Mouse (Mus musculus): Measurements from ENCODE around the gene Nav1. TPM values are rescaled to one million over a fixed set of nuclear protein-coding genes. Genes with fewer than 3 reads are reported as not detected.

Gene Nav1
- total RNA-seq, 2 experiments from 2014 or later: 25.9 to 34.5 TPM

DNA sequence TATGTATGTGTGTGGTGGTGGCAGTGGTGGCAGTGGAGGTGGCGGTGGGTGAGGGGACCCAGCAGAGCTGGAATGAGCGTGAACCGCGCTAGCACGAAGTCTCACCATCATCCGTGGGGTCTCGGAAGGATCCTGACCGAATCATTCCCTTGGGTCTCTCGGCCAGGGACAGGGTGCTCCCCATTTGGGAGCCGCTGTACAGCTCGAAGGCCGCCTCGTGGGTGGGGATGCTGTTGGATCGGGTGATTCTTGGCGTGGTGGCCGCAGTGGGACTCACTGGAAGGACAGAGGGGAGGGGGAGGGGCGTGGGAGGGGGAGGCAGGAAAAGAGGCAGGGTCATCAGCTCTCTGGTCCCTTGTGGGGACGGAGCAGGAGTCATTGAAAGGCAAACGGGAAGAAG, 141.4 kb downstream of the Nav1 start:
- DNase-seq: no peak
- intact Hi-C loops (cut with DNase I): no loop called here

DNA sequence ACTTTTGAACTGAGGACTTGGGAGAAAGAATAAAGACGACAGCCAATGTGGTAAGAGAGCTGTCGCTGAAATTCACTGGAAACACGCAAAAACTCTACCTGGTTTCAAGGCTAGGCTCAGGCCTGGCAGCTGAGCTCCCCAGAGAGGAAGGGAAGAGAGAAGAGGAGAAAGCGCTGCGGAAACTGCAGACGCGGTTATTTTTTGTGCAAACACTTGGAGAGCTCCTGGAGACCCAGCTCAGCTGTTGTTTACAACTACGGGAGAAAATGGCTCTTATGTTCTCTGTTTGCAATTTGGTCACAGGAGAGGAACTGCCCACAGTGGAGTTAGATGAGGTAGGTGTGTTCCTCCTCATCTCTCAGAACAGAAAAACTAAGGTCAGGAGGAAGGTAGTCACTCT, 144.4 kb downstream of the Nav1 start:
- DNase-seq: no peak
- intact Hi-C loops (cut with DNase I): loop anchor here (1.0 to 2.0 kb wide), 2 partner anchors 78 to 206 kb away; no protein-coding TSS in a partner anchor

DNA sequence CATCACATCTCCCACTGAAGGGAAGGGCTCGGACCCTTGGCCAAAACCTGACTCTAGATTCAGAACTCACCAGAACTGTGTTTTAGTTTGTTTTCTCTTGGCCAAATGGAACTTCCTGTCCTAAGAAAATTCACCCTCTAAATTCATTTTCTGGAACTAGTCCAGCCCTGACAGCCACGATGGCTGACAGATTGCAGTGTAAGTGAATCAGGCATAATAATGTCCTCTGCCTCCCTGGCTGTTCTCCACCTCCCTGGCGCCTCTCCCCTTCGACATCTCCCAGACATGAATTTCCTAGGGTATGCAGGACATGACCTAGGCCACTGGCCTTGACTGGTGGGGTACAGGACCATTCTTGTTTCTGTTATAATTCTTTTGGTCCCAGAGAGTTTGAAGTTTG, 144.8 kb downstream of the Nav1 start:
- intact Hi-C loops (cut with DNase I): loop anchor here (1.0 to 2.0 kb wide), 2 partner anchors 78 to 206 kb away; no protein-coding TSS in a partner anchor
- peak; percentile 43 to 48 for DNase-seq

DNA sequence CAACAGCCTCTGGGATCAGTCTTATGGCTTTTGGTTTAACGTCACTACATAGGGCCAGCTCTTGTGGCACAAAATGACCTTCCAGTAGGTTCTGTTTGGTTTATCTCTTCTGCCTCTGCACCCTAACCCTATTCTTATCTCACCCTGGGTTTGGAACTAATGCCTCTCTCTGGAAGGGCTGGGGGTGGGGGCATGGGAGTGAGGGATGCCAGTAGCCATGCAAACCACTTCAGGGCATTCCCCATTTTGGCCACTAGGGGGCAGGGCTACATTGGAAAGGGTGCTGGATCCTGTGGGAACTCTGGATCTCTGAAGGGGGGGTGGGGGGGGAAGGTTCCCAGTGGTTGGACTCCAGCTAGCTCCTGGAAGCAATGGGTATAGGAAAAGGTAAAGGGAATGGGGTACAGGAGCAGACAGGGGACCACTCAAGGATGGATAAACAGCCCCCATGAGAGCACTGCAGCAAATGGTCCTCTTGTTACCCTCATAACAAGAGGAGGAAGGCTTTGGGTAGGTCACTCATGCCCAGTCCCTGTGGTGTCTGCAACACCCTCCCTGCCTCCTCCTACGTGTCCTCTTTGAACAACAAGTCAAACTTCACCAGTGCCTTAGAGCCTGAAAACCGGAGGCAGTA, 145.9 kb downstream of the Nav1 start:
- DNase-seq: peak; percentile 78 to 88
- intact Hi-C loops (cut with DNase I): loop anchor here (1.0 kb wide), 1 partner anchor 238 kb away; no protein-coding TSS in a partner anchor

DNA sequence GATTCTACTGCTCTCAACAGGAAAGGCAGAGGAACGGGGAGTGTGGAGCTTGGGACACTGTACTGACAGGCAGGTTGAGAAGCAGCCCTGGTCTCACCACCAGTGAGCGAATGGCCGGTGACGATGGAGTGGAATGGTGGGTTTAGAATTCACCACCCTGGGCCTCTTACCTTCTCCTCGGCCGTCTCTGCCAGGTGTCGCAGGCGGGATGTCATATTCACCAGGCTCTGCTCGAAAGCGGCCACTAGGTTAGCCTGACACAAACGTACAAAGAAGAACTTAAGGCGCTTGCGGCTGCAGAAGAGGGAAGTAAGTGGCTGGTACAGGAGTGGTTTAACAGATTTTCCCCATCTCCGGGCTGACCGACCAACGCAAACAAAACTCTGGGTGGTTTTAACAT, 146.6 kb downstream of the Nav1 start:
- no peak for DNase-seq
- intact Hi-C loops (cut with DNase I): no loop called here

DNA sequence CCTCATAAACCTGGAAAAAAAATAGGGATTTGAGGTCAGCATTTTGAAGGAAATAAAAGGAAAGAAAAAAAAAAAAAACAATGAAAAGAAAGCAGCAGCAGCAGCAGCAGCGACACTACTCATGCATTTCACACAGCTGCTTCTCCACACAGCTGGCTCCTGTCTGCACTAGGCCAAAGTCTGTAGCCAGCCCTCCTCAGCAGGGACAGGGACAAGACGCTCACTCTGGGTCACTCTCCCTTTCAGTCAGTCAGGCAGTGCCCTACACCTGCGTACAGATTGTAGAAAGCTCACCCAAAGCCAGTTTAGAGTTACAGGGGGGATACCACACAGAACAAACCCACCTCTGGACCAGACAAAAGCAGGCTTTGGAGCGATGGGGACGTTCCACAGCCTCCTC, 149.2 kb downstream of the Nav1 start:
- peak in 1 of 2 experiments; percentile 26 for DNase-seq
- intact Hi-C loops (cut with DNase I): no loop called here

DNA sequence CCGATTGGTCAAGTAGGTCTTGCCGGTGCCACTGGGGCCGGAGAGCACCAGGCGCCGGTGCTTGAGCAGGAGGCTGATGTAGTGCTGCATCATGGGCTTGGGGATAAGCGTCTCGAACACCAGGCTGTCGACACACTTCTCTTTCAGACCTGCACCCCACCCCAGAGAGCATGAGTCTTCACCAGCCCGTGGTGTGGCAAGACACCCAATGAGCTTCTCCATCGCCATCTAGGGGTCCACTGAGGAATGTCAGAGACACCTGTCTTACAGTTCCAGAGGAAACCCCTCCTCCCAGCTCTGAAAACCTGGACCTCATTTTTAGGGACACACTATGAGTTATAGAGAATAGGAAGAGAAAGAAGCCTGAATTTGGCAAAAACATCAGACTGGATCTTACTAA, 154.8 kb downstream of the Nav1 start:
- intact Hi-C loops (cut with DNase I): no loop called here
- peak in 1 of 2 experiments; percentile 37 for DNase-seq

DNA sequence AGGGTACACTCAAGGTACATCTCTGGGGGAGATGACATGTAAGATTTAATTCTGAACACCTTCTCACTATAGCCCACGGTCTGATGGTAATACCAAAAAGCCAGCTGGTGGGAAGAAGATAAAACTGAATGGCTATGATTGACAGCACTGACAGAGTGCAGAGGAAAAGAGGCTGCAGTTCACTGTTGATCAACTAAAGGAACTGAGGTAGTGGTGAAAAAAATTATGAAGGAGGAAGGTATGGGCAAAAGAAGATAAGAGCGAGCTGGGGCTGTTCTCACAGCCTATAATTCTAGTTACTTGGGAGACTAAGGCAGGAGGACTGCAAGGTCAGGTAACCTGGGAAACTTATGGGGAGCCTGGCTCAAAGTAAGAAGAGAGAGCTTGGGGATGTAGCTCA, 155.7 kb downstream of the Nav1 start:
- intact Hi-C loops (cut with DNase I): no loop called here

DNA sequence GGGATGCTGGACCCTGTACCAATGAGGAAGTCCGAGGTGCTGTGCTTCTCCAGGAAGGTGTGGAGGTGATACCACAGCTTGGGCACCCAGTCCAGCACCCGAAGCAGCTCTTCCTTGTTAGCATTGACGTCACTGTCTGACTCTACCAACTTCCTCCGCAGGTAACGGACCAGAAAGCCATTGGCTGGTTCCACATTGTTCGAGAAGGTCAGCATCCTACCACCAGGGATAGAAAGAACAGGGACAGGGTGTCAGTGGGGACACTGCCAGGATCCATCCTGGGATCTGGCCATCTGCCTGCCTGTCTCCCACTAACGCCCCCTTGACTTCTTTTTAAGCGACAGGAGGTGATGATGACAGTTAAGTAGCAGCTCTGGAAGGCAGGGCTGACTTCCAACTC, 157.2 kb downstream of the Nav1 start:
- intact Hi-C loops (cut with DNase I): no loop called here

More for the DNA sequence above, 155.7 kb downstream of the Nav1 start:
- no peak for DNase-seq

DNA sequence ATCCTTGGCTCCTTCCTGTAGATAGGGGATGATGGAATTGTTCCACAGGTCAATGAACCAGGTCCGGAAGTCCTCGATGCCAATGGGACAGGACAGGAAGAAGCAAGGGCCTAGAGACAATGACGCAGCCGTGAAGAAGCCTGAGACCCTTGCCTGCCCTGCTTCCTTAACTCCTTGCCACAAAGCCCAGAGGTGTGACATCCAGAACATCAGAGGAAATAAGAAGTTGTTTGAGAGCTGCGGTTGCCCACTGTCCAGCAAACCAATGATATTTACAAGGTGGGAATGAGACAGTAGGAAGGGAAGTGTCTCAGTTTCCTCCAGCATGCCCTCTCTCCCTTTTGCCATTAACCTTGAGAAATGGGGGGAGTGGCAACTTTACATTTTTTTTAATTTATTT, 158.2 kb downstream of the Nav1 start:
- intact Hi-C loops (cut with DNase I): no loop called here
- no peak for DNase-seq

More for the DNA sequence above, 157.2 kb downstream of the Nav1 start:
- DNase-seq: no peak

DNA sequence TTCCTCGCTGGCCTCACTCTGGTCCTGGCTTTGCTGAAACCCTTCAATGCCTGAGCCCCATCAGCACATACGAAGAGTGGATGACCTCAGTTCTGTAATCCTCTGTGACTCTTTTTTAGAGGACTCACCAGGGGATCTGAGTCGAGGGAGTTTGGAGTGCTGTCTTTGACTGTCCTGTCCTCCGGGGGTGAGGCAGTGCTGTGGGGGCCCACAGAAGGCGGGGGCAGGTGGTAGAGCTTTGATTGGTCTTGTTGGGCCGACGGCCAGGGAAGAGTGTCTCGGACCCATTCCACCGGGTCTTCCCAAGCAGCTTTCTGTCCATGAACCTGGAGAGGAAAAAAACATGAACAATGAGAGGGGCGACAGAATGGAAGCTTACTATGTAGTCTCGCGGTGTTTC, 163.6 kb downstream of the Nav1 start:
- no peak for DNase-seq
- intact Hi-C loops (cut with DNase I): no loop called here

DNA sequence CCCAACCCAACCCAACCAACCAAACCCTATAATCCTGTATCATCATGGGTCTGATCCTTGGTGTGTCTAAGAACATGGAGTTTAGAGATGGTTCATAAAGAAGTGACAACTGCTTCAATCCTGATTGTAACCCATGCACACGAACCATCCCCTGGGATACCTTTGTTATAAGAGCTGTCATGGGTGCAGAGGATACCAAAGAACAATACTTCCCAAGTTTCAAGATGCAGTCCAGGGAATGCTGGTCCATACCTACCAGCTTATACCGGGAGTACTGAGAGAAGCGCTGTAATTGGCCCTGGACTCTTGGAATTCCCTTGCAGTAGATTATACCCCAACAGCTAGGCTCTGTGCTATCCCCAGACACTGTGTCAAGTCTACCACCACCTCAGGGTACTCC, 165.2 kb downstream of the Nav1 start:
- intact Hi-C loops (cut with DNase I): no loop called here
- DNase-seq: no peak

DNA sequence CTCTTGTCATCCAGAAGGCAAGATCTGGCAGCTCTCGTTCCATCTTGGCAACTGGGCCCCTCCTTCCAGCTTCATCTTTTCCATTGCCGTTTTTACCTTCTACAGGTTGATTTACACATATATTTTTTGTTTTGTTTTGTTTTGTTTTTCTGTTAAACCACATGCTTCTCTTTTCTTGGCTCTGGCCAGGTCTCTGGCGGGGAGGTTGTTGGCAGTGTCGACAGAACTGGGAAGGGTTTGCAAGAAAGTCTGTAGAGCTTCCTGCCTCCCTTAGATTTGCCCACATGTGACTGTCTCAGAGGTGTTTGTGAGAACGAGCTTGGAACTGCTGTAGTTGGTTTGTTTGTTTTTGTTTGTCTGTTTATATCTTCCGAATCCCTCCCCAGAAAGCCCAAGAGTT, 166.1 kb downstream of the Nav1 start:
- intact Hi-C loops (cut with DNase I): no loop called here
- DNase-seq: no peak

DNA sequence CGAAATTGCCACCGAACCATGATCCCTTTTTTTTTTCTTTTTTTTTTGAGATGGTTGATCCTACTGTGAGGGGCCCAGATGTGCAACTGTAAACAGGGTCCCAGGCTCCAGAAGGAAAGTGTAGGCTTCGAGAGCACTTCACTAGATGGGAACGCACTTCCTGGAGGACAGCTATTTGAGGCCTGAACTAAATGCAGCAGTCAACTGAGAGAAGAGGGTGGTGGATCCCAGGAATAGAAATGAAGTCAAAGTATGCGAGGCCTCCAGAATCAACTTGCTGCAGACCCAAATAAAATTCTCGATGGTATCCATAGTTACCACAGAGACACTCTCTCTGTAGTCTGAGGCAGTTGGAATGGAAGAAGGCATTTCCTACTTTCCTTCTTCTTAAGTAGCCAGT, 168.3 kb downstream of the Nav1 start:
- intact Hi-C loops (cut with DNase I): no loop called here
- no peak for DNase-seq

DNA sequence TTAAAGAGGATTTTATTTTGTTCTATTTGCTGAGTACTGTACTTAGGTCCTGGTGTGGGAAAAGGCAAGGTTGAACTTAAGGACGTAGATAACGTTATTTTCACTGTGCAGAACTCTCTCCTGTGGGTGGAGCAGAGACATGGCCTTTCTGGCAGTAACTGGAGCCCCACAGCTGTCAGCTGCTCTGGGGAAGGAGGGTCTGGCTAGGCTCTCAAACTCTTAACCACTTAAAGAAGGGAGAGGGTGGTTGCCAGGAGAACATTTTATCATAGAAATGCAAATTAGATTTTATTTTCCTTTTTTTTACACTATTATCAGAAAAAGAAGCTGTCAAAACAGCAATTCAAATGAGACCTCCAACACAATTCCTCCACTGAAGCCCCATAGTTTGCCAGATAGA, 171.3 kb downstream of the Nav1 start:
- DNase-seq: peak; percentile 27 to 62
- intact Hi-C loops (cut with DNase I): no loop called here

DNA sequence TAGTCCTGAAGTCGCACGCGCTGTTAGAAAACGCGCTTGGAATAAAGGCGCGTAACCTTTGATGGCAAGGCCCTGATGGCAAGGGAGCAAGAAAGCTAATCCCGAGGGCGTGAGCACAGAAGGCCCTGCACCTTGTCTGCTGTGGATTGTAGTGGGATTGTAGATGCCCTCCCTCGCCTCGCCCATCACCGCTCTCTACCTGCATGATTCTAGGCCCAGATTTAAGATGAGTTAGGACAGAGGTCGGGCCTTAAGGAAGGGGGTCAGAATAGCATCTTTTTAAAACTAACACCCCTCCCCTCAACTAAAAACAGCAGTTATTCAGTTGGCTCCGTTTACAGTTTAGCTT, 176.5 kb downstream of the Nav1 start:
- intact Hi-C loops (cut with DNase I): loop anchor here (5.0 kb wide), 2 partner anchors 33 to 48 kb away; no protein-coding TSS in a partner anchor
- no peak for DNase-seq

DNA sequence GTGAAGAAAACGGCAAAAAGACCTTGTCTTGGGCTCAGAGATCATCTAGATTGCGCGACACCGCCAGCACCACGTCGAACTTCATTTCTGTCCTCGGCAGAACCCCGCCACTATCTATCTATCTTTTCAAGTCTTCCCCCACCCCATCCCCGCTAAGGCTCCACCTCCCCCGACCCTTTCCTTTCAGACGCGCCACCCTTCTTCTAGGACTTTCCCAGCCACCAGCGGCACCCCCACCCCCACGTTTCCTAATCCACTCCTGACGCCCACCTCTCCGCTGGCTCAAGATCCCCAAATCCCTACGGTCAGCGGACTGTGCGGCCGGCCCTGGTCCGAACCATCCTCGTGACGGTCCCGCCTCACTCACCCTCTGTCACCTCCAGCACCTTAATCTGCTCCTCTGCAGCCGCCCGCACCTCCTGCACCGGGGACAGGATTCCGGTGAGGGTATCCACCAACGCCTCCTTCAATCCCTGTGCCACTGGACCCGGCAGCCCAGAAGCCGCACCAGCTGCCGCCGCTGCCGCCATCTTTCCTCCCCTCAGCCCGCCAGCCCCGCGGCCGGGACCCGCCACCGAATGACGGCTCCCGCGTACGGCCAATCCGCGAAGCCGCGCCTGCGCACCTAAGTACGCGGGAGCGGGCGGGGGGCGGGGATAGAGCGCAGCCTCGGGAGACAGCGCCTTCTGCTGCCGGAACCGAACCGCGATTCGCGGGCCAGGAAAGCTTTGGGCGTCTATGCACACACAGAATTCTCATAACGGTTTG, 177.0 kb downstream of the Nav1 start, which contains the start of gene Ipo9:
Gene Ipo9 (minus strand): TSS at position 599 of the 768 bp plus-strand sequence.
- DNase-seq: peak; percentile 94 to 96
- intact Hi-C loops (cut with DNase I): loop anchor here (5.0 kb wide), 2 partner anchors 33 to 48 kb away; no protein-coding TSS in a partner anchor

DNA sequence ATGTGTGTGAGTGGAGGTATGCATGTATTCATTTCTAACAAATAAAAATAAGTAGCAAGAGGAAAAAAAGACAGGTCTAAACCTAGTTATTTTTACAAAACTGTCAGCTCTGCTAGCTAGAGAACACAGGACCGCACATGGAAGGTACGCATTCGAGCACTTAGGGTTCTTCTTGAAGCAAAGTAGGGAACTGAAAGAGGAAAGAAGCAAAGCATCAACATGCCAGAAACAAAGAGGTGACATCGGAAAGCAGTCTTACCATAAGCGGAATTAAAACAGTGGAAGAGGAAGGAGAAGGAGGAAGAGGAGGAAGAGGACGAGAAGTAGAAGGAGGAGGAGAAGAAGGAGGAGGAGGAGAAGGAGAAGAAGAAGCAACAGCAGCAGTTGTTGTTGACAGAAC, 179.7 kb downstream of the Nav1 start:
- DNase-seq: no peak
- intact Hi-C loops (cut with DNase I): no loop called here

DNA sequence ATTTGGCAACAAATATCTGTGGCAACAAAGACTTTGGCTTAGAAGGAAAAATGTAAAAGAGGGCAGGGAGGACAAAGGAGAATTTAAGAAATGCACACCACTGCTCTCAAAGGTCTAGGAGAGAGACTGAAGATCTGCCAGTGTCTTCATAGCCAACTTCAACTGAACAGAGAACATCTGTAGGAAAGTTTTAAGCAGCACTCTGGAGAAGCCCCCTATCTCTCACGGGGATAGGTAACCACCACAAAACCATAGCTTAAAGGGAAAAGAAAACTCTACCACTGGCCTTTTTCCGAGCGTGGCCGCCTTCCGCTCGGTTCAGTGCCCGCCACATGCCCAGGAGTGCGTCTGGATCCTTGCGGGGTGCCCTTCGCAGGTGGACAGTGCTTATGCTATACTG, 180.4 kb downstream of the Nav1 start:
- DNase-seq: no peak
- intact Hi-C loops (cut with DNase I): no loop called here

DNA sequence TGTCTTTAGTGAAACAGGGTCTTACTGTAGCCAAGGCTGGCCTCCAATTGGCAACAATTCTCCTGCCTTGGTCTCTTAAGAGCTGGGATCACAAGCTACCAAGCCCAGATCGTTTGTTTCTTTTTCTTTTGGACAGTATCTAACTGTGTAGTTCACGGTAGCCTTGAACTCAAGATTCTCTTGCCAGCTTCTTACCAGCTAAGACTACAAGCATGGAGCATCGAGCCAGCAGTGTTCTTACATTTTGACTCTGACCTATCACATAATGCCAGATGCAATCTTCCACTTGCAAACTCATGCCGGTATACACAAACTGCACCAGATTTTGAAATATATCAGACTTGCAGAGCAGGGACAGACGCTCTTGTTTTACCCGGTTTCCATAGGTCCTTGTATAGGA, 184.3 kb downstream of the Nav1 start:
- intact Hi-C loops (cut with DNase I): no loop called here

DNA sequence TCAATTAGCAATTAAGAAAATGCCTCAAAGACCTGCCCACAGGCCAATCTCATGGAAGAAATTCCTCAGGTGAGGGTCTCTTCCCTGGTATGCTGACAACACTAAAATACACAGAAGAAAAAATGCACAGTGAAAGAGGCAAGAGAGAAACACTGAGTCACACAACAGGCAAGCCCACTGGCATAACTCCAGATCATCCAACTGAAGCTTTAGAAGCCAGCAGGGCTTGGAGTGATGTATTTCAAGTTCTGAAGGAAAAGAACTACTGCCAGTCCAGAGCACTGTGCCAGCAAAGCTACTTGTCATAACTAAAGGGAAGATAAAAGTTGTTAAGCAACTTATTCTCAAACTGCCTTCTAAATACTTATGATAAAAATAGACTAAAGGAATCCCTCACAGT, 193.1 kb downstream of the Nav1 start:
- DNase-seq: peak in 1 of 2 experiments; percentile 39
- intact Hi-C loops (cut with DNase I): no loop called here

More for the DNA sequence above, 184.3 kb downstream of the Nav1 start:
- DNase-seq: no peak

DNA sequence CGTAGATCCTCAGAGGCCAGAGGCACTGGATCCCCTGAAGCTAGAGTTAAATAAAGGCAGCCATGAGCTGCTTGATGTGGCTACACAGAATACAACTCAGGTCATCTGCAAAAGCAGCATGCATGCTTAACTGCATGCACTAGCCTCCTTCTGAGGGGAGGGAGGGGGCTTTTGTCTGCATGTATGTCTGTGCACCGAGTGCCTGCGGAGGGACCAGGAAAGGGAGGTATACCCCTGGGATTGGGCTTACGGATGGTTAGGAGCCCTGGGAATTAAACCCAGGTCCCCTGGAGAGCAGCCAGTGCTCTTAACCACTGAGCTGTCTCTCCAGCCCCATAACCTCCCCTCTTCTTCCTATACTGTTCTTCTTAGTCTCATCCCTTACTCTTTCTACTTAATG, 195.0 kb downstream of the Nav1 start:
- DNase-seq: no peak
- intact Hi-C loops (cut with DNase I): no loop called here

Measured in heart, postnatal 14 days (tissue).